Mouse (Mus musculus) thymus, postnatal 36 days (tissue): ENCODE measurements around the gene Smoc1.
A peak's percentile ranks its signal among the peaks of the same experiment; 100 is the strongest.

ENCODE experiments used
- DNase-seq, 2 experiments: peaks; one replicate each; pipeline ENCODE4 v3.0.0; 2022; ENCODE audit warnings: mixed read lengths in 2 of 2

Smoc1 gene

GRCm38 (mm10) chr12:81024993-81025392, 1.6 kb upstream of the Smoc1 start:
- peak in 1 of 2 experiments; percentile 22 for DNase-seq

DNA sequence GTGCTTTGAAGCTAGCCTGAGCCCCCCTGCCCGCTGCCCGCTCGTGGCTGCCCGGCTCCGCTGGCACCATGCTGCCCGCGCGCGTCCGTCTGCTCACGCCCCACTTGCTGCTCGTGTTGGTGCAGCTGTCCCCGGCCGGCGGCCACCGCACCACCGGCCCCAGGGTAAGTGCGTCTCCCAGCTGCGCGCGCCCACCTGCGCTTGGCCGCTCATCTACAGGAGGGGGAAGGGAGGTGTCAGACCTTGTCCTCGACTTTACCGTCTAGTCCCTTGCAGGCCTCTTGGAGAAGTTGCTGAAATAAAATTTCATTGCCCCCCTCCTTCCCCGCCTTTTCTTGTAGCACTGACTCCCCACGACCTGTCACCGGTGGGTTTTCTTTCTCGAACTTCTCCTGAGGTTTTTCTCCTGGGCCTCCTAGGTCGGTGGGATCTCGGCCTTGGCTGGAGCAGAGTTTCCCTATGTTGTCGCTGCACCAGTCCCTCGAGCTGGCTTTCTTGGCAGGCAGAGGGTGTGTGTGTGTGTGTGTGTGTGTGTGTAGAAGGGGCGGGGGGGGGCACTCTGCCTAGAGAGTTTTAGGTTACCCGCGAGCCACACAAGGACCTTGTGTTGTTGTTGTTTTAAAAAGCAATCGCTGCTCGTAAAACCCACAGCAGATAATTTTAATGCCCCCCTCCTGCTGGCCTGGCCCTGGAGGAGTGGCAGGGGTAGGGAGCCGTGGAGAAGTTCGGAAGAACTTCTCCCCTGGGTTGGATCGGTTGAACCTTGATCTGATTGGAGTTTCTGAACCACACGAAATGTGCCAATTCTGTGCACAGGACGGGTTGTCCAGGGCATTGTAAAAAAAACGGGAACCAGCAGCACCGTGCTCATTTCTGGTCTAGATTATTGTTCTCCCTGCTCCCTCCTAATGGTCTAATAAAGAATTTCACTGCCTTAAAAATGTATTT, 661 bp downstream of the Smoc1 start:
- peak; percentile 41 to 59 for DNase-seq

- no peak for DNase-seq
These were observed 1.8 kb downstream of the Smoc1 start for GRCm38 (mm10) chr12:81028291-81028920.

DNA sequence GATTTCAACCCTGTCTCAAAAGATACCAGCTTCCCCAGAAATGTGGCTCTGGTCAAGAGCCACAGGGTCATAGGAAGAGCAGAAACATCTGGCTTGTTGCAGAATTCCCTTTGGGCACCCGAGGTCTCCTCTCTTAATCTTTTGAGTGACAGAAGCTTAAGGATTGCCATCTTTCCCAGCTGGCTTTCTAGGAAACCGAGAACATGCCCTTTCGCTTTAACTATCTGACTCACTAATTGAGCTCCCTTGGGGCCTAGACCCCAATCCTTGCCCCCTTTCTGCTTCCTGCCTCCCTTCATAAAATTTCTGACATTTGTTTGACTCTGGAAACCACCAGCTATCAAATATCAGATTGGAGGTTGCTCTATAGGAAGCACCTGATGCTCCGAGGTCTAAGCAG, 3.1 kb downstream of the Smoc1 start:
- DNase-seq: no peak

DNA sequence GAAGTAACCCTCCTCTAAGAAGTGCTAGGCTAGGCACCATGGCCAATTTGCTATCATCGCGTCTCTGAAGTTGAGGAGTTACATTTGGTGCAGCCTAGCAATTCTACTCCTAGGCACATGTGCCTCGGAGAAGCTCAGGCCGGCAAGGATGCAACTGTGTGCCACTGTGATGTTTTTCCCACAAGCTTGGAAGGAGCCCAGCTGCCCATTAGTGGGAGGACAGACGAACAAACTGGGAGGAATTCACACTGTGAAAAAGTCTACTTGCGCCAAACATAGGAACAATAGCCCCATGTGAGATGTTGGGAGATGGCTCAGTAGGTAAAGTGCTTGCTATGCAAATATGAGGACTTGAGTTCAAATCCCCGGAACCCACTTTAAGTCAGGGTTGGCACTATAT, 5.0 kb downstream of the Smoc1 start:
- no peak for DNase-seq

- no peak for DNase-seq
These were observed 6.9 kb downstream of the Smoc1 start for GRCm38 (mm10) chr12:81033389-81034041.

DNA sequence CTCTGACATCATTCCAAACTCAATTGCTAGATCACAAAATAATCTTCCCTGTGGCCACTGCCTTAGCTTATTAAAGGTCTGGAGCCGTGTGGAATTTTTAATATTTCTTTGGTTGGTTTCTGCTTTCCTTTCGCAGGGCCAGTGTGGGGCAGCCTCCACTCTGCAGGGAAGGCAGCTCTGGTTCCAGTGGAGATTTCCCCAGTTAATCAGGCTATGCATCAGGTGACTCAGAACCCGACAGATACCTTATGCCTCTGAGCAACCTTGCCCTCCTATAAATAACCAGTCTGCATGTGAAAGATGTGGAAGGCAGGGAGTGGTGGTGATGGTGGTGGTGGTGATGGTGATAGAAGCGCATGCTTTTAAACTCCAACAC, 7.4 kb downstream of the Smoc1 start:
- DNase-seq: no peak

GRCm38 (mm10) chr12:81035850-81036249, 9.2 kb downstream of the Smoc1 start:
- no peak for DNase-seq

DNA sequence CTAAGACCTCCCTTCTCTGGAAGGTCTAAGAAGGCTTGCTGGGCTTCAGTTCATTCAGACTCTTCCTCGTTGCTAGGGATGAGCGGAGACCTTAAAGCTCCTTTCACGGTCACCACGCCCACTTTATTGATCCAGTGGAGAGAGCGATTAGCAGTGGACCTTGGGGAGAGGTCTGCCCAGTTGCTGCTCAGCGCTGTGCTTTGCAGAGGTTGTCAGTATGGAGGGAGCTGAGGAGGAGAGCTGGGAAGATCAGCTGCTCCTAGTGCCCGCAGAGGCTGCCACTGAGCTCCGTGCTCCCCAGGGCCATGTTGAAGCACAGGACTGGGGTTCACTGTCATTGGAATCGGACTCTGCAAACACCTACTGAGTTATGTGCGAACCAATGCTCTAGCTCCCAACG, 17.0 kb downstream of the Smoc1 start:
- DNase-seq: no peak

GRCm38 (mm10) chr12:81046926-81047325, 20.3 kb downstream of the Smoc1 start:
- no peak for DNase-seq

DNA sequence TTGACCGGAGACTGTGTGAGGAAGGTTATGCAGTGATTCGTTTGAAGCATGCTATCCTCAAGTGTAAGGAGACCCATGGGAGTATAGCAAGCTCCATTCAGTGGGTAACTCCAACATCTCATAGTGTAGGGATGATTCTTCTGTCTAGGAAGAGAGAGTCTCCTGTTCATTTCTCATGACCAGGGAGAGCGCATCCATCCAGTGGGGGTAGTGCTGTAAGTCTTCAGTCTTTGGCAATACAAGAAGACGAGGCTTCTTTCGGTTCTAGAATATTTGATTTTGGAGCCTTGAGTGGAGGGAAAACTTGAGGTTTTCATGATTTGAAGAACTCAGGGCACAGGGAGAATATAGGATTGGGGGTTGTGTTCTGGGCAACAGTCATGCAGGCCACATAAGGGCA, 23.1 kb downstream of the Smoc1 start:
- no peak for DNase-seq

GRCm38 (mm10) chr12:81055000-81055705, 28.5 kb downstream of the Smoc1 start:
- no peak for DNase-seq

DNA sequence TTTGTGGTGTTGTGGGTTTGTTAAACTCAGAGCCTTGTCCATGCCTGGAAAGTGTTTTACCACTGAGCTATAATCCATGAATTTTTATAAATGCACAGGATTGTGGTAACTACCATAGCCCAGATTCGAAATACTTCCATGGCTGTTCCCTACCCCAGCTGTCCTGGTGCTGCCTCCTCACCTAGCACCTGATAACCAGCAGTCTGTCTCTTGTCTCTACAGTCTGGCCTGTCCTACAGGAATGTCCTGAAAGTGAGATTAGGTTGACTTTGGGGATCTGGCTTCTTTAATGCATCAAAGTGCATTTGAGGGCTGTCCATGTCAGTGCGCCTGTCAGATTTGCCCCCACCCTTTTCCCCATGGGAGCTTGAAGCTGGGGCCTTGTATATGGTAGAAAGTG, 29.2 kb downstream of the Smoc1 start:
- DNase-seq: no peak

GRCm38 (mm10) chr12:81057619-81058018, 31.0 kb downstream of the Smoc1 start:
- no peak for DNase-seq

- DNase-seq: no peak
These were observed 32.0 kb downstream of the Smoc1 start for GRCm38 (mm10) chr12:81058561-81058960.

GRCm38 (mm10) chr12:81061831-81062361, 35.3 kb downstream of the Smoc1 start:
- peak; percentile 20 to 23 for DNase-seq

DNA sequence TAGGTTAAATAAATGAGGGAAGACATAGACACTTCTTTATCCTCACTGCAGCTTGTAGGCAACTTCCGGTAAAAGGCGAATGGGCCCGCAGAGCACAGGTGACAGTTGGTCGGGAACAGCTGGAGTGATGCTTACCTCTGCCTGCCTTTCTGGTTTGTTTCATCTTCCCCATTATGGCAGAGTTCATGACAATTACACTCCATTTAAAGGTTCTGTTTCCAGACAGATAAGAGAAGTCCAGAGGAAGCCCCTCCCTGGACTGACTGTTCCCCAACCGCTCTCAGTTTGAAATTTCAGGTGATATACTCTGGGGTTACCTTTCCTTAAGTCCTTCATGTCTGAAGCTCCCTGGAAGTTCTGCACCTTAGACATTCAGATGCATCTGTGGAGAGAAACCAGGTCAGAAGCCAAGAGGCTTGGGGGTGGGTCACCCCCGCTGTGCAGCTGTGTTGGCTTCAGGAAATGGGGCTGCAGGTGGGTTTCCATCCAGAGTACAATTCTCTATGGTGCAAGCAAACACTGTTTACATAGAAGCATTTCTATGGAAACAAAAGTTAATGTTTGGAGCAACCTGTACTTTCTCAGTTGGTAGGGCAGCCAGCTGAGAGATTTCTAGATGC, 36.8 kb downstream of the Smoc1 start:
- DNase-seq: peak; percentile 60 to 79

GRCm38 (mm10) chr12:81074139-81074538, 47.5 kb downstream of the Smoc1 start:
- DNase-seq: no peak

GRCm38 (mm10) chr12:81074941-81075340, 48.3 kb downstream of the Smoc1 start:
- DNase-seq: no peak

GRCm38 (mm10) chr12:81077953-81078646, 51.5 kb downstream of the Smoc1 start:
- no peak for DNase-seq

DNA sequence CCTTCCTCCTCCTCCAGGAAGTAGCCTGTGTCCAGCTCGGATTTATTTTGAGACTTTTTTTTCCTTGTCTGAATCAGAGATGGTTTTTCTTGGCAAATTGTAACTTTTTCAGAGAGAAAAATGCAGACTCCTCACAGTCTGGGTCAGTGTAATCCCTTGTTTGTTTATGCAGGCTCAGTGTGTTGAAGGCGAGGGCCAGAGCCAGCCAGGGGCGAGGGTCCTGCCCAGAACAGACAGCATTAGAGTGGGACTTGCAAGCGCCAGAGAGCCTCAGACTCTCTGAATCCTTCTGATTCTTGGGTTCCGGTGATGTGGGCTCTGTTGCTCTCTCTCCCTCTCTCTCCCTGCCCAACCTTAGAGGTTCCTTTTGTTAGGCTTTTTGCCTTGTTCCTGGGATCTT, 53.7 kb downstream of the Smoc1 start:
- no peak for DNase-seq

DNA sequence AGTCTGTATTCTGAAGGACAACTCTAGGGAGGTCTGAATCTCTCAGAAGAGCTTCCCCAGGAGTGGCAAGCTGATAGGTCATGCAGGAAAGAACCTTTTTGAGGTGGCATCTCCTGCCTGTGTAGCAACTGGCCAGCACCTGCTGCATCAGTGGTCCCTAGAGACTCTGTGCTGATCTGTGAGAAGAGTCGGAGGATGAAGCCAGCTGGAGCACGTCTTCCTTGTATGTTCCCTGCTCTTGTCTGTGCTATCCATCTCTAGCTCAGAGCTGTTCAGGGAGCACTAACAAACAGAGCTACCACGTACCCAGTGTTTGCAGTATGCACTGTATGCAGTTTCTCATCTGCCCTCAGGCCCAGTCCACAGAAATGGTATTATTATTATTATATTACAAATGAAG, 54.4 kb downstream of the Smoc1 start:
- DNase-seq: no peak
